Mouse (Mus musculus) heart, postnatal 0 days (tissue): ENCODE data around the gene Osbpl5. TPM values are rescaled to one million over a fixed set of nuclear protein-coding genes. Genes with fewer than 3 reads are reported as not detected.

ENCODE experiments used
- ATAC-seq: fragments of 200-750 bp; cut with Nextera tagmentation; 2 replicates; pipeline ENCODE4 v1.8.0; 2017; ENCODE audit warnings: low read depth, moderate number of reproducible peaks, moderate library complexity; ENCODE audit not compliant: insufficient read depth
- DNase-seq: peaks from one replicate; pipeline ENCODE4 v3.0.0-alpha.2; 2016; ENCODE audit warnings: low spot score
- H3K27ac ChIP-seq: fragments of 300-500 bp; sonication (generic); 2 replicates; pipeline ENCODE4 v1.5.1; 2014; ENCODE audit warnings: low read depth, mild to moderate bottlenecking
- H3K27me3 ChIP-seq: fragments of 300-500 bp; sonication (generic); 2 replicates; pipeline ENCODE4 v1.6.1; 2014; ENCODE audit warnings: low read length, mixed read lengths; ENCODE audit not compliant: control insufficient read depth, insufficient read depth
- H3K36me3 ChIP-seq: fragments of 300-500 bp; sonication (generic); replicated peaks from 2 replicates; pipeline ENCODE4 v1.6.1; 2014; ENCODE audit warnings: low read length, mixed read lengths; ENCODE audit not compliant: control insufficient read depth, insufficient read depth
- H3K4me1 ChIP-seq: fragments of 300-500 bp; sonication (generic); 2 replicates; pipeline ENCODE4 v1.6.1; 2014; ENCODE audit warnings: antibody characterized with exemption; ENCODE audit not compliant: control insufficient read depth, insufficient read depth
- H3K4me2 ChIP-seq: fragments of 300-500 bp; sonication (generic); 2 replicates; pipeline ENCODE4 v1.6.1; 2014; ENCODE audit warnings: low read depth, mild to moderate bottlenecking, low read length, moderate library complexity
- H3K4me3 ChIP-seq: fragments of 300-500 bp; sonication (generic); 2 replicates; pipeline ENCODE4 v1.5.1; 2014; ENCODE audit warnings: low read depth, low read length
- H3K9ac ChIP-seq: fragments of 300-500 bp; sonication (generic); replicated peaks from 2 replicates; pipeline ENCODE4 v1.6.1; 2014; ENCODE audit warnings: low read depth, low read length, mixed read lengths
- H3K9me3 ChIP-seq: fragments of 300-500 bp; sonication (generic); replicated peaks from 2 replicates; pipeline ENCODE4 v1.6.1; 2016; ENCODE audit warnings: low read length; ENCODE audit not compliant: control insufficient read depth
- CTCF ChIP-seq: IDR thresholded peaks from 2 replicates; pipeline ENCODE4 v1.5.1; 2016; ENCODE audit warnings: antibody characterized with exemption, control low read depth, low read depth
- EP300 ChIP-seq: IDR thresholded peaks from 2 replicates; pipeline ENCODE4 v1.6.1; 2016; ENCODE audit warnings: antibody characterized with exemption, low read depth
- WGBS: fragments of 180-500 bp; shearing (Covaris S2); extraction: QIAGEN DNeasy Blood & Tissue Kit; methylation state at CpG from one replicate; pipeline ENCODE4 v1.1.7; 2014; 5-methylcytosine and 5-hydroxymethylcytosine counted together
- polyA plus RNA-seq: library from polyadenylated mRNA; unstranded; fragments of >200 nt; fragmentation: Nextera tagmentation; extraction: Ambion mirVana; gene quantifications from 2 replicates; pipeline ENCODE4 v1.2.1, GENCODE M21; 2015
- total RNA-seq: library from RNA; depleted of rRNA; stranded (reverse); fragments of >200 nt; gene quantifications from 2 replicates; pipeline ENCODE4 v1.2.3, GENCODE M21; 2014; ENCODE audit warnings: low replicate concordance

Gene Osbpl5
- total and polyA plus RNA-seq, 2 experiments from 2014 or later, result 18.1 to 58.7 TPM

GRCm38 (mm10) chr7:143712771-143713348 lies 43.9 kb downstream of the Osbpl5 start:
- WGBS, result 66% methylated on average over 8 of the region's 8 CpGs
- Histone ChIP-seq H3K9ac (no peak overlapping the region), H3K4me1 (peaks cover 28% of the 10 kb centered on the region)

GRCm38 (mm10) chr7:143712023-143712422 lies 44.8 kb downstream of the Osbpl5 start:
- no peaks in the 10 kb centered on the region for H3K27me3 ChIP-seq
- DNase-seq, result no peak
- H3K27ac ChIP-seq, result no peak overlapping the region
- H3K4me2 ChIP-seq, result no peak overlapping the region
- H3K9me3 ChIP-seq, result no peaks in the 10 kb centered on the region
- 51% methylated on average over 4 of the region's 4 CpGs for WGBS
- ATAC-seq, result no peak
- H3K36me3 ChIP-seq, result peaks cover 45% of the 10 kb centered on the region
- TF ChIP-seq CTCF (no peak), EP300 (no peak)
- H3K4me3 ChIP-seq, result no peak overlapping the region
- H3K9ac ChIP-seq, result no peak overlapping the region; the same call in 1 of the 2 replicates
- H3K4me1 ChIP-seq, result peaks cover 21% of the 10 kb centered on the region

More at GRCm38 (mm10) chr7:143712771-143713348, 43.9 kb downstream of the Osbpl5 start:
- Histone ChIP-seq H3K27me3 (no peaks in the 10 kb centered on the region), H3K9me3 (no peaks in the 10 kb centered on the region), H3K36me3 (peaks cover 45% of the 10 kb centered on the region), H3K4me2 (no peak overlapping the region), H3K4me3 (no peak overlapping the region), H3K27ac (no peak overlapping the region)
- DNase-seq (no peak), ATAC-seq (no peak)
- TF ChIP-seq CTCF (no peak), EP300 (no peak)

GRCm38 (mm10) chr7:143711381-143711780 lies 45.4 kb downstream of the Osbpl5 start:
- H3K9me3 ChIP-seq, result no peaks in the 10 kb centered on the region
- no peak overlapping the region for H3K4me3 ChIP-seq
- peaks cover 21% of the 10 kb centered on the region for H3K4me1 ChIP-seq
- ATAC-seq, result no peak
- TF ChIP-seq CTCF (no peak), EP300 (no peak)
- peaks cover 45% of the 10 kb centered on the region for H3K36me3 ChIP-seq
- WGBS, result 77% methylated on average over 7 of the region's 7 CpGs
- DNase-seq, result no peak
- no peak overlapping the region for H3K27ac ChIP-seq
- H3K27me3 ChIP-seq, result no peaks in the 10 kb centered on the region
- H3K4me2 ChIP-seq, result no peak overlapping the region
- H3K9ac ChIP-seq, result no peak overlapping the region

GRCm38 (mm10) chr7:143709395-143709794 lies 47.4 kb downstream of the Osbpl5 start:
- 93% methylated on average over 7 of the region's 7 CpGs for WGBS
- ATAC-seq, result no peak

GRCm38 (mm10) chr7:143706697-143707438 lies 49.9 kb downstream of the Osbpl5 start:
- Histone ChIP-seq H3K4me2 (no peak overlapping the region), H3K27ac (no peak overlapping the region), H3K36me3 (peaks cover 62% of the 10 kb centered on the region), H3K4me1 (no peaks in the 10 kb centered on the region), H3K9me3 (no peaks in the 10 kb centered on the region), H3K27me3 (no peaks in the 10 kb centered on the region), H3K9ac (no peak overlapping the region), H3K4me3 (no peak overlapping the region)
- ATAC-seq (peak; percentile 86), DNase-seq (peak; percentile 92)
- TF ChIP-seq EP300 (no peak), CTCF (peak; percentile 100)
- WGBS, result 37% methylated on average over 7 of the region's 7 CpGs

More at GRCm38 (mm10) chr7:143709395-143709794, 47.4 kb downstream of the Osbpl5 start:
- Histone ChIP-seq H3K4me2 (no peak overlapping the region), H3K9me3 (no peaks in the 10 kb centered on the region), H3K36me3 (peaks cover 53% of the 10 kb centered on the region), H3K27ac (no peak overlapping the region), H3K4me1 (peaks cover 12% of the 10 kb centered on the region), H3K4me3 (no peak overlapping the region), H3K27me3 (no peaks in the 10 kb centered on the region), H3K9ac (no peak overlapping the region)
- TF ChIP-seq CTCF (no peak), EP300 (no peak)
- DNase-seq, result no peak
